9 mouse cellular contexts compared by ENCODE assay signal in genomic region chr7:27166229-27166613, GRCm38 (mm10). TPM values are rescaled to one million over a fixed set of nuclear protein-coding genes. Genes with fewer than 3 reads are reported as not detected.
DNase-seq lines count a peak whose midpoint lies in the region; ATAC-seq and TF ChIP-seq lines count a peak whose summit lies in the region.
"Had no signal": no experiment of that assay in that cellular context is flagged by ENCODE, and none has a peak within 500 bp of the region (broad histone marks: within the 10 kb centered on the region; RNA-seq: fewer than 3 reads in every experiment).

No protein-coding gene starts in this region.

- WGBS in heart, embryonic 12.5 days, result under 1% methylated on average over 29 of the region's 43 CpGs
- WGBS in kidney, embryonic 16.5 days, result 0% methylated on average over 26 of the region's 43 CpGs
- 0% methylated on average over 21 of the region's 43 CpGs for WGBS in liver, embryonic 16.5 days (ENCODE audit: insufficient replicate concordance)
- WGBS in neural tube, embryonic 14.5 days, result 1% methylated on average over 36 of the region's 43 CpGs

- no peaks in the 10 kb centered on the region for H3K27me3 ChIP-seq in CH12.LX (replicated peaks)
- no peaks in the 10 kb centered on the region for H3K27me3 ChIP-seq in heart, embryonic 12.5 days (replicated peaks)
- H3K27me3 ChIP-seq in kidney, embryonic 16.5 days (ENCODE audit: insufficient read depth, low read length), result no peaks in the 10 kb centered on the region
- H3K27me3 ChIP-seq in liver, embryonic 16.5 days (ENCODE audit: control insufficient read depth, insufficient read depth, low read depth, low read length), result no peaks in the 10 kb centered on the region
- no peaks in the 10 kb centered on the region for H3K27me3 ChIP-seq in neural tube, embryonic 14.5 days (ENCODE audit: control insufficient read depth, insufficient read depth, low read length)

- in situ Hi-C loops in CH12.LX (cut with MboI; ENCODE audit: low pct_ligation_motif_present, low pct_unique_long_range_greater_than_20kb, low sequenced_read_pairs), result no loop called here

- peak; percentile 87 for ATAC-seq in heart, embryonic 12.5 days (ENCODE audit: insufficient number of reproducible peaks, low FRiP score)
- ATAC-seq in kidney, embryonic 16.5 days (ENCODE audit: low FRiP score, low TSS enrichment), result peak; percentile 83
- peak; percentile 81 for ATAC-seq in liver, embryonic 16.5 days (ENCODE audit: low read depth)
- peak; percentile 56 for ATAC-seq in neural tube, embryonic 14.5 days (ENCODE audit: low read depth)

- no peak for TF ChIP-seq CTCF in CH12.LX (conservative IDR thresholded peaks at IDR 0.05 in 1 of 2, IDR thresholded peaks at IDR 0.05 in 1 of 2; ENCODE audit: low read depth in 2 of 2, low read length in 2 of 2)
- no peak for TF ChIP-seq CTCF in brain, embryonic 14.5 days (IDR thresholded peaks at IDR 0.05; ENCODE audit: borderline replicate concordance, extremely low read depth, insufficient read depth, insufficient read length)
- no peak for TF ChIP-seq CTCF in embryonic fibroblast, embryonic 13.5 days (IDR thresholded peaks at IDR 0.05; ENCODE audit: borderline replicate concordance, insufficient read depth, low read length)

- no peak for TF ChIP-seq RAD21 in CH12.LX (IDR thresholded peaks at IDR 0.05; ENCODE audit: low read depth, low read length)

- H3K9ac ChIP-seq in CH12.LX (ENCODE audit: insufficient read depth, low read depth), result peak overlapping the region; percentile 90
- peak overlapping the region; percentile 90 for H3K9ac ChIP-seq in heart, embryonic 12.5 days
- H3K9ac ChIP-seq in kidney, embryonic 16.5 days (replicated peaks; ENCODE audit: low read length), result peak overlapping the region; percentile 94
- peak overlapping the region; percentile 87 for H3K9ac ChIP-seq in liver, embryonic 16.5 days (ENCODE audit: low read depth, low read length)
- H3K9ac ChIP-seq in neural tube, embryonic 14.5 days (replicated peaks; ENCODE audit: low read depth, low read length), result peak overlapping the region; percentile 78

- H3K27ac ChIP-seq in CH12.LX (ENCODE audit: insufficient read depth, low read depth), result peak overlapping the region; percentile 98
- peak overlapping the region; percentile 92 for H3K27ac ChIP-seq in embryonic fibroblast, embryonic 13.5 days (ENCODE audit: insufficient read depth, low read length)
- peak overlapping the region; percentile 99 for H3K27ac ChIP-seq in heart, embryonic 12.5 days (ENCODE audit: poor library complexity, severe bottlenecking)
- peak overlapping the region; percentile 99 for H3K27ac ChIP-seq in kidney, embryonic 16.5 days (ENCODE audit: low read length)
- peak overlapping the region; percentile 95 for H3K27ac ChIP-seq in liver, embryonic 16.5 days (ENCODE audit: low read length)
- H3K27ac ChIP-seq in neural tube, embryonic 14.5 days (ENCODE audit: low read depth, low read length), result peak overlapping the region; percentile 98

- TF ChIP-seq POLR2A in CH12.LX (IDR thresholded peaks at IDR 0.05; ENCODE audit: low read depth, low read length), result peak; percentile 55
- TF ChIP-seq POLR2A in brain, embryonic 14.5 days (IDR thresholded peaks at IDR 0.05; ENCODE audit: borderline replicate concordance, extremely low read depth, insufficient read depth, insufficient read length, poor library complexity, severe bottlenecking), result no peak; the same call in 1 of the 2 replicates
- TF ChIP-seq POLR2A in embryonic fibroblast, embryonic 13.5 days (IDR thresholded peaks at IDR 0.05; ENCODE audit: low read depth, low read length), result peak; percentile 80

- peak; percentile 88 for DNase-seq in CH12.LX (ENCODE audit: extremely low read depth)
- peak; percentile 87 for DNase-seq in brain, embryonic 14.5 days (ENCODE audit: low read depth)
- peak; percentile 87 for DNase-seq in thymus, postnatal 0 days (ENCODE audit: low spot score)

- H3K4me1 ChIP-seq in CH12.LX (ENCODE audit: control insufficient read depth in 1 of 2, insufficient read depth in 2 of 2), result peaks cover 34 to 61% of the 10 kb centered on the region in 2 experiments
- H3K4me1 ChIP-seq in embryonic fibroblast, embryonic 13.5 days (ENCODE audit: control insufficient read depth, insufficient read depth, low read length), result no peaks in the 10 kb centered on the region; the same call in none of the 2 replicates
- peaks cover 53% of the 10 kb centered on the region for H3K4me1 ChIP-seq in heart, embryonic 12.5 days (replicated peaks)
- H3K4me1 ChIP-seq in kidney, embryonic 16.5 days (ENCODE audit: insufficient read depth, low read length), result peaks cover 49% of the 10 kb centered on the region
- peaks cover 49% of the 10 kb centered on the region for H3K4me1 ChIP-seq in liver, embryonic 16.5 days (ENCODE audit: control insufficient read depth, low read depth, low read length)
- peaks cover 48% of the 10 kb centered on the region for H3K4me1 ChIP-seq in neural tube, embryonic 14.5 days (ENCODE audit: control insufficient read depth, insufficient read depth, low read length)

- dilution Hi-C loops in CH12.LX (cut with MboI; ENCODE audit: extremely low pct_ligation_motif_present, extremely low pct_unique_long_range_greater_than_20kb, low sequenced_read_pairs), result no loop called here

- H3K79me2 ChIP-seq in CH12.LX (replicated peaks; ENCODE audit: control insufficient read depth, extremely low read depth, insufficient read depth, poor library complexity, severe bottlenecking), result peaks cover 42% of the 10 kb centered on the region

- H3K36me3 ChIP-seq in CH12.LX (replicated peaks in 1 of 2; ENCODE audit: control insufficient read depth in 1 of 2, insufficient read depth in 1 of 2, low read length in 1 of 2), result peaks cover 22 to 58% of the 10 kb centered on the region in 2 experiments
- peaks cover 47% of the 10 kb centered on the region for H3K36me3 ChIP-seq in heart, embryonic 12.5 days
- peaks cover 27% of the 10 kb centered on the region for H3K36me3 ChIP-seq in kidney, embryonic 16.5 days (ENCODE audit: insufficient read depth, low read length)
- H3K36me3 ChIP-seq in liver, embryonic 16.5 days (ENCODE audit: control insufficient read depth, insufficient read depth), result no peaks in the 10 kb centered on the region
- H3K36me3 ChIP-seq in neural tube, embryonic 14.5 days (ENCODE audit: control insufficient read depth, insufficient read depth, low read length), result peaks cover 6% of the 10 kb centered on the region; the same call in 1 of the 2 replicates

- no peak for TF ChIP-seq EP300 in CH12.LX (IDR thresholded peaks at IDR 0.05; ENCODE audit: low read length)

- H3K4me2 ChIP-seq in CH12.LX (ENCODE audit: insufficient read depth, low read depth, poor library complexity, severe bottlenecking), result no peak overlapping the region
- peak overlapping the region; percentile 84 for H3K4me2 ChIP-seq in heart, embryonic 12.5 days
- H3K4me2 ChIP-seq in kidney, embryonic 16.5 days (replicated peaks; ENCODE audit: low read depth, low read length), result peak overlapping the region; percentile 80
- H3K4me2 ChIP-seq in liver, embryonic 16.5 days (ENCODE audit: low read depth, low read length), result peak overlapping the region; percentile 87
- peak overlapping the region; percentile 73 for H3K4me2 ChIP-seq in neural tube, embryonic 14.5 days (ENCODE audit: low read depth, low read length)

- no peaks in the 10 kb centered on the region for H3K9me3 ChIP-seq in CH12.LX (replicated peaks; ENCODE audit: low read length)
- no peaks in the 10 kb centered on the region for H3K9me3 ChIP-seq in heart, embryonic 12.5 days (replicated peaks)
- no peaks in the 10 kb centered on the region for H3K9me3 ChIP-seq in kidney, embryonic 16.5 days (ENCODE audit: low read length)
- H3K9me3 ChIP-seq in liver, embryonic 16.5 days (replicated peaks; ENCODE audit: control insufficient read depth, low read length), result no peaks in the 10 kb centered on the region
- H3K9me3 ChIP-seq in neural tube, embryonic 14.5 days (ENCODE audit: control insufficient read depth, low read length), result no peaks in the 10 kb centered on the region

- peak overlapping the region; percentile 86 to 98 (median 92) for H3K4me3 ChIP-seq in CH12.LX (replicated peaks in 1 of 3; ENCODE audit: low read depth in 2 of 3, low read length in 2 of 3, poor library complexity in 1 of 3)
- peak overlapping the region; percentile 89 for H3K4me3 ChIP-seq in embryonic fibroblast, embryonic 13.5 days (ENCODE audit: insufficient read depth, low read length)
- H3K4me3 ChIP-seq in heart, embryonic 12.5 days, result peak overlapping the region; percentile 87
- H3K4me3 ChIP-seq in kidney, embryonic 16.5 days (ENCODE audit: low read length), result peak overlapping the region; percentile 76
- H3K4me3 ChIP-seq in liver, embryonic 16.5 days (ENCODE audit: low read depth, low read length), result peak overlapping the region; percentile 77
- peak overlapping the region; percentile 70 for H3K4me3 ChIP-seq in neural tube, embryonic 14.5 days (ENCODE audit: low read depth, low read length)

RNA-seq across cellular contexts. Expression of gene Egln2, which starts 0.4 kb away (rescaled TPM):
- total RNA-seq in CH12.LX (2012; rRNA removed), result 83.3 and 103 TPM in 2 replicates
- total RNA-seq in CH12.LX (2014; rRNA removed), result 37.4 and 37.9 TPM in 2 replicates
- 115 and 132 TPM in 2 replicates for polyA plus RNA-seq in CH12.LX (2012; ENCODE audit: insufficient read length, low read depth)
- polyA plus RNA-seq in brain, embryonic 14.5 days (2012; rRNA removed), result 129 and 131 TPM in 2 replicates
- 26.8 and 30.5 TPM in 2 replicates for polyA plus RNA-seq in embryonic fibroblast, embryonic 13.5 days (2011; ENCODE audit: insufficient read length, low read depth, missing spikeins)
- polyA plus RNA-seq in heart, embryonic 12.5 days (2016; fragmentation: Nextera tagmentation; extraction: Ambion mirVana), result 56.5 and 57.4 TPM in 2 replicates
- polyA plus RNA-seq in kidney, embryonic 16.5 days (2015; fragmentation: Nextera tagmentation; extraction: Ambion mirVana), result 75.4 and 76.9 TPM in 2 replicates
- 26.4 and 28.2 TPM in 2 replicates for polyA plus RNA-seq in liver, embryonic 16.5 days (2015; fragmentation: Nextera tagmentation; extraction: Ambion mirVana)
- polyA plus RNA-seq in neural tube, embryonic 14.5 days (2014; fragmentation: Nextera tagmentation; extraction: Ambion mirVana), result 46.9 and 48.3 TPM in 2 replicates
- 52.4 and 59.5 TPM in 2 replicates for polyA plus RNA-seq in thymus, postnatal 0 days (2015; fragmentation: Nextera tagmentation; extraction: Ambion mirVana)

RNA-seq across cellular contexts. Expression of gene Rab4b, which starts 12.5 kb away (rescaled TPM):
- total RNA-seq in CH12.LX (2012; rRNA removed) (31.2 and 39.4 TPM in 2 replicates), CH12.LX (2014; rRNA removed) (22.6 and 26.2 TPM in 2 replicates)
- polyA plus RNA-seq in CH12.LX (2012; ENCODE audit: insufficient read length, low read depth), result 69.6 and 85.5 TPM in 2 replicates
- polyA plus RNA-seq in brain, embryonic 14.5 days (2012; rRNA removed), result 81.4 and 86.7 TPM in 2 replicates
- polyA plus RNA-seq in embryonic fibroblast, embryonic 13.5 days (2011; ENCODE audit: insufficient read length, low read depth, missing spikeins), result 39.9 and 50.0 TPM in 2 replicates
- polyA plus RNA-seq in heart, embryonic 12.5 days (2016; fragmentation: Nextera tagmentation; extraction: Ambion mirVana), result 51.2 and 53.5 TPM in 2 replicates
- polyA plus RNA-seq in kidney, embryonic 16.5 days (2015; fragmentation: Nextera tagmentation; extraction: Ambion mirVana), result 65.7 and 67.9 TPM in 2 replicates
- polyA plus RNA-seq in liver, embryonic 16.5 days (2015; fragmentation: Nextera tagmentation; extraction: Ambion mirVana), result 21.2 and 22.3 TPM in 2 replicates
- 100.0 and 100 TPM in 2 replicates for polyA plus RNA-seq in neural tube, embryonic 14.5 days (2014; fragmentation: Nextera tagmentation; extraction: Ambion mirVana)
- polyA plus RNA-seq in thymus, postnatal 0 days (2015; fragmentation: Nextera tagmentation; extraction: Ambion mirVana), result 125 and 131 TPM in 2 replicates

RNA-seq across cellular contexts. Expression of gene Cyp2t4, which starts 12.7 kb away (rescaled TPM):
- not detected in 2 replicates for total RNA-seq in CH12.LX (2012; rRNA removed)
- total RNA-seq in CH12.LX (2014; rRNA removed), result not detected in 2 replicates
- polyA plus RNA-seq in CH12.LX (2012; ENCODE audit: insufficient read length, low read depth), result 0.34 and 0.43 TPM in 2 replicates
- not detected in 2 replicates for polyA plus RNA-seq in brain, embryonic 14.5 days (2012; rRNA removed)
- polyA plus RNA-seq in embryonic fibroblast, embryonic 13.5 days (2011; ENCODE audit: insufficient read length, low read depth, missing spikeins), result not detected in 2 replicates
- polyA plus RNA-seq in heart, embryonic 12.5 days (2016; fragmentation: Nextera tagmentation; extraction: Ambion mirVana), result not detected in 2 replicates
- polyA plus RNA-seq in kidney, embryonic 16.5 days (2015; fragmentation: Nextera tagmentation; extraction: Ambion mirVana), result 0.10 and 0.24 TPM in 2 replicates
- not detected in 2 replicates for polyA plus RNA-seq in liver, embryonic 16.5 days (2015; fragmentation: Nextera tagmentation; extraction: Ambion mirVana)
- 0.16 TPM in 1 of 2 replicates, not detected in the other for polyA plus RNA-seq in neural tube, embryonic 14.5 days (2014; fragmentation: Nextera tagmentation; extraction: Ambion mirVana)
- polyA plus RNA-seq in thymus, postnatal 0 days (2015; fragmentation: Nextera tagmentation; extraction: Ambion mirVana), result 0.10 TPM in 1 of 2 replicates, not detected in the other
- total RNA-seq: layer of hippocampus, adult 8-10 months had no signal

RNA-seq across cellular contexts. Expression of gene Gm21983, which starts 14.7 kb away (rescaled TPM):
- total RNA-seq in CH12.LX (2012; rRNA removed) (0.13 TPM in 1 of 2 replicates, not detected in the other), CH12.LX (2014; rRNA removed) (not detected in 2 replicates)
- polyA plus RNA-seq in CH12.LX (2012; ENCODE audit: insufficient read length, low read depth), result 0.81 TPM in 1 of 2 replicates, not detected in the other
- 0.16 TPM in 1 of 2 replicates, not detected in the other for polyA plus RNA-seq in brain, embryonic 14.5 days (2012; rRNA removed)
- polyA plus RNA-seq in embryonic fibroblast, embryonic 13.5 days (2011; ENCODE audit: insufficient read length, low read depth, missing spikeins), result not detected in 2 replicates
- polyA plus RNA-seq in heart, embryonic 12.5 days (2016; fragmentation: Nextera tagmentation; extraction: Ambion mirVana), result 0.34 and 0.64 TPM in 2 replicates
- polyA plus RNA-seq in kidney, embryonic 16.5 days (2015; fragmentation: Nextera tagmentation; extraction: Ambion mirVana), result not detected in 2 replicates
- not detected in 2 replicates for polyA plus RNA-seq in liver, embryonic 16.5 days (2015; fragmentation: Nextera tagmentation; extraction: Ambion mirVana)
- polyA plus RNA-seq in neural tube, embryonic 14.5 days (2014; fragmentation: Nextera tagmentation; extraction: Ambion mirVana), result 0.94 TPM in 1 of 2 replicates, not detected in the other
- not detected in 2 replicates for polyA plus RNA-seq in thymus, postnatal 0 days (2015; fragmentation: Nextera tagmentation; extraction: Ambion mirVana)
- total RNA-seq: layer of hippocampus, adult 8-10 months had no signal

RNA-seq across cellular contexts. Expression of gene Mia, which starts 14.7 kb away (rescaled TPM):
- total RNA-seq in CH12.LX (2012; rRNA removed) (1.1 and 1.8 TPM in 2 replicates), CH12.LX (2014; rRNA removed) (0.44 and 0.47 TPM in 2 replicates)
- 2.0 and 2.1 TPM in 2 replicates for polyA plus RNA-seq in CH12.LX (2012; ENCODE audit: insufficient read length, low read depth)
- 12.3 and 14.6 TPM in 2 replicates for polyA plus RNA-seq in brain, embryonic 14.5 days (2012; rRNA removed)
- polyA plus RNA-seq in embryonic fibroblast, embryonic 13.5 days (2011; ENCODE audit: insufficient read length, low read depth, missing spikeins), result not detected in 2 replicates
- 0.92 TPM in 1 of 2 replicates, not detected in the other for polyA plus RNA-seq in heart, embryonic 12.5 days (2016; fragmentation: Nextera tagmentation; extraction: Ambion mirVana)
- polyA plus RNA-seq in kidney, embryonic 16.5 days (2015; fragmentation: Nextera tagmentation; extraction: Ambion mirVana), result 18.5 and 22.3 TPM in 2 replicates
- 0.74 and 0.76 TPM in 2 replicates for polyA plus RNA-seq in liver, embryonic 16.5 days (2015; fragmentation: Nextera tagmentation; extraction: Ambion mirVana)
- 14.7 and 24.4 TPM in 2 replicates for polyA plus RNA-seq in neural tube, embryonic 14.5 days (2014; fragmentation: Nextera tagmentation; extraction: Ambion mirVana)
- 3.1 and 3.4 TPM in 2 replicates for polyA plus RNA-seq in thymus, postnatal 0 days (2015; fragmentation: Nextera tagmentation; extraction: Ambion mirVana)

Comparison
In these comparisons a context has a peak if more than half of its experiments do, and no peak if none do; other contexts are left out.
1. Peak in every context shown above with its lines: DNase-seq, ATAC-seq, H3K4me3 ChIP-seq and H3K27ac ChIP-seq.